Mouse (Mus musculus) erythroblast, embryonic 14.5 days (primary cell): ENCODE measurements around the gene Nkd1. TPM values are rescaled to one million over a fixed set of nuclear protein-coding genes. Genes with fewer than 3 reads are reported as not detected.

Experiments
- H3K27me3 ChIP-seq: 2 replicates; pipeline ENCODE4 v1.6.1; 2012; ENCODE audit warnings: inconsistent platforms; ENCODE audit not compliant: control insufficient read depth
- H3K36me3 ChIP-seq: 2 replicates; pipeline ENCODE4 v1.6.1; 2012; ENCODE audit warnings: mild to moderate bottlenecking, inconsistent platforms; ENCODE audit not compliant: control insufficient read depth
- H3K4me1 ChIP-seq: 2 replicates; pipeline ENCODE4 v1.6.1; 2012; ENCODE audit warnings: inconsistent platforms; ENCODE audit not compliant: control insufficient read depth
- H3K4me3 ChIP-seq: replicated peaks from 2 replicates; pipeline ENCODE3; 2012; ENCODE audit warnings: moderate library complexity, mild to moderate bottlenecking, inconsistent platforms
- H3K9me3 ChIP-seq: 2 replicates; pipeline ENCODE4 v1.6.1; 2012; ENCODE audit warnings: low read length, inconsistent platforms, mixed read lengths; ENCODE audit not compliant: control insufficient read depth
- GATA1 ChIP-seq: IDR thresholded peaks from 2 replicates; pipeline ENCODE4 v1.6.1; 2012; ENCODE audit warnings: low read length, inconsistent platforms, mixed read lengths
- TAL1 ChIP-seq: IDR thresholded peaks from 3 replicates; pipeline ENCODE4 v1.6.1; 2012; ENCODE audit warnings: low read length, inconsistent platforms, mixed read lengths
- polyA plus RNA-seq: library from polyadenylated mRNA; stranded (reverse); fragments of >175 nt; gene quantifications from 2 replicates; pipeline ENCODE4 v1.2.3, GENCODE M21; 2012

Gene Nkd1
- polyA plus RNA-seq, 1 experiment: not detected

DNA sequence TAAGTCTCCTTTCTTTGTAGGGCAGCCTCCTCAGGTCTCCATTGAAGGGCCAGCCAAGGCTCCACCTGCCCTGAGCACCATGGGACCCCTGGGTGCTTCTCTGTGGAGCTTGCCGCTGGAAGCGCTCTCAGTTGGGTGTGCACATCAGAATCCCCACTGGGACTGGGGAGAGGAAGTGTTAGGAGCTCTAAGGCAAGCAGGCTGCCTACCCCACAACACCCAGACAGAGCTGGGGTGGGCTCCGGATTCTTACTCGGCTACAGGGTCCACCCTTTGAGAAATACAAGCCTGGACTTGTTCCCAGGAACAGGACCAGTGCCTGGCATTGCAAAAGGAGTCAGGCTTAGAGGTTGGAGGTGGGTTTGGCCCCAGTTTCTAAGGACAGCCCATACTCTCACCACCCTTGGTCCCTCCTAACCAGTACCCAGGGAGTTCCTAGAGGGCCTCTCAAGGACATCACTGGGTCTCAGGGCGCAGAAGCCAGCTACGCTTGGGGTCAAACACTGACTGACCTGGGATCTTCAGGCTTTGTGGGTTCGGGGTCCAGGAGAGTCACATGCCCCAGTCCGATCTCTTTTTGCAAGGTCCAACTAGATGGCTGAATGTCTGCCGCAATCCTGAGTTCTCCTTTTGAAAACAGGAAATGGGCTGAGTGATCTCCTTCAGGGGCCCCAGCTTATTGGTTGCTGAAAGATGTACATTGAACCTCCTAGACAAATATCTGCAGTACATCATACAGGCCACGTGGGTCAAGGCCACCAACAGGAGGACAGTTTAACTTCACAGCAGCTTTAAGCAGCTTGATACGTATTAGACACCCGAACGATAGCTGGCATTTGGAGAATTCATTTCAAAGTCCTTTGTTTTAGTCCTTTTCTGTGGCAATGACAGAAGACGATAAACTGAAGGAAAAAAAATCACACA, 114.6 kb downstream of the Nkd1 start, which contains the start of gene Snx20:
Gene Snx20, minus strand, starts transcription at position 655 of the 924 bp plus-strand sequence.
- TF ChIP-seq TAL1 (no peak), GATA1 (no peak)
- Histone ChIP-seq H3K9me3 (no peaks in the 10 kb centered on the region), H3K4me1 (peaks cover 2% of the 10 kb centered on the region)

DNA sequence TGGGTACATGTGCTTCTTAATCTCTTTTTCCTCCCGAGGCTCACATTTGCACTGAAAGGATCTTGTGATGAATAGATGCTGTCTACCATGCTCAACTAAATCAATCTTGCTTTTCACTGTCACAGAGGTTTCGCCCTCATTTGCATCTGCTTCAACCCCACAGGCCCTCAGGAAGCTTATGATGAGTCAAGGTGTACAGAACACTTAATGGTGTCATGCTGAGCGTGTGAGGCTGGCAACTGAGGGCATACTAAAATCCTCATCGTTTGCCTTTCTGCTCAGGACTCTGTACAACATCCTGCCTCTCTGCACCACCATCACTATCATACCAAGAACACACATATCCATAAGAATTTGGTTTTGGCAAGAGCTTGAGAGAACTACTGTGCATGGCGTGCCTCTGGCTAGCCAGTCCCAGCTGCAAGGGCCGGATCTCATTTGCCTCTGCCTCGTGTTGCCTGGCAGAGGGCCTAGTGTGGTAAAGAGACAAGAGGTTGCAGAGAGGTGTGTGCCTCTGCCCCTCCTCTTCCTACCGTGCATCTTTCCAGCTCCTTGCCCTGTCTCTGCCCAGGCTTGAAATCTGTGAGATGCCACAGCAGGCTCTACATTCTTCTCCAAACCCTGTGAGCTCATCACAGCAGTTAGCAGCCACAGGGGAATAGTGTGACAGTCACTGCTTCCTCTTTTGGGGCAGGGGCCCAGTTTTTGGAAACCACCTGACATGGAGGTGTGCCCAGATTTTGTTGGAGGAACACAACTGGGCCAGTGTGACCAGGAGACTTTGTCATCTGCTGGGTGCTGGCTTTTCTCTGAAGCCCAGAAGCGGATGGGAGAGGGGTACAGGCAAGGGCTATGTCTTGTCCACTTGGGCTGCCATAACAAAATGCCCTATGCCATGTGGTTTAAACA, 116.2 kb downstream of the Nkd1 start:
- Histone ChIP-seq H3K9me3 (no peaks in the 10 kb centered on the region), H3K27me3 (no peaks in the 10 kb centered on the region), H3K4me1 (no peaks in the 10 kb centered on the region), H3K4me3 (no peak overlapping the region), H3K36me3 (no peaks in the 10 kb centered on the region)
- TF ChIP-seq TAL1 (no peak), GATA1 (no peak)

More for the DNA sequence above, 114.6 kb downstream of the Nkd1 start, which contains the start of gene Snx20:
- Histone ChIP-seq H3K27me3 (no peaks in the 10 kb centered on the region), H3K4me3 (peak within 1 kb of the TSS; percentile 46), H3K36me3 (no peaks in the 10 kb centered on the region)

GRCm38 (mm10) chr8:88638908-88639307, 117.8 kb downstream of the Nkd1 start:
- no peak for TF ChIP-seq GATA1
- no peak for TF ChIP-seq TAL1
- Histone ChIP-seq H3K4me3 (no peak overlapping the region), H3K36me3 (no peaks in the 10 kb centered on the region), H3K9me3 (no peaks in the 10 kb centered on the region), H3K27me3 (no peaks in the 10 kb centered on the region), H3K4me1 (no peaks in the 10 kb centered on the region)

DNA sequence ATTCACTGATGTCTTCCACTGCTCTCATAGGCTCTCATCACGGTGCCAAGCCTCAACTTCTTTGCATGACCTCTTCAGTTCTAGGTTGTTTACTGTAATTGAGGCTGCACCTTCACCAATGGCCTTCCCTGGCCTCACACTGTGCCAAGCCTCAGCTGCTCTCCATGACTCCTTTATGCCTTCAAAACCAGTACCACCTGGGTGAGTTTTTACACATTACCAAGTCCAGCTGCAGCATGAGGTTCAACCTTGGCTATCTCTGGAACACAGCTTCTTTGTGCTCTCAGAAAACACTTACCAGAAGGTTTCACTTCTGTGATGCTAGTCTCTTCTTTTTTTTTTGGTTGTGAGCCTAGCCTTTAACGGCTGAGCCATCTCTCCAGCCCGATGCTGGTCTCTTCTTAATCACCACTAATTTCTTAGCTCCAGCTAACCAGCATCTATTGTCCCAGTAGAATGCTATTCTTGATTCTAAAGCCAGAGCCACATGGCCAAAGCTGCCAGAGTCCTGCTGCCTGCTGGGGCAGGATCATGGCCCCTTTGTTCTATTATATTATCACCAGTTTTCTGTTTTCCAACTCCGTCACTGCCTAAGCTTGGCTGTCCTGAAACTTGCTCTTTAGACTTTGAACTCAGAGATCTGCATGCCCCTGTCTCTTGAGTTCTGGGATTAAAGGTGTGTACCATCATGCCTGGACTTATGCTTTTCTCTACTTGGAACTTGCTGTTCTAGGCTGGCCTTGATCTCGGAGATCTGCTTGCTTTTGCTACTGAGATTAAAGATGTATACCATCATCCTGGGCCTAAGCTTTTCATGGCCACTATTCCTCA, 121.8 kb downstream of the Nkd1 start:
- H3K36me3 ChIP-seq: no peaks in the 10 kb centered on the region
- peaks cover 6% of the 10 kb centered on the region for H3K4me1 ChIP-seq
- no peak overlapping the region for H3K4me3 ChIP-seq
- no peaks in the 10 kb centered on the region for H3K27me3 ChIP-seq
- H3K9me3 ChIP-seq: no peaks in the 10 kb centered on the region
- TF ChIP-seq TAL1 (no peak), GATA1 (no peak)

Other genes with a start within 250 kb of the Nkd1 start
- gene Adcy7, start 249.0 kb upstream of the Nkd1 start, polyA plus RNA-seq: 1.1 and 1.6 TPM in 2 replicates
- 19.7 and 20.9 TPM in 2 replicates for gene Brd7, start 159.2 kb upstream of the Nkd1 start, polyA plus RNA-seq
- gene Snx20, start 114.8 kb downstream of the Nkd1 start, polyA plus RNA-seq: 0.09 and 0.15 TPM in 2 replicates
- not detected in 2 replicates for gene Nod2, start 126.0 kb downstream of the Nkd1 start, polyA plus RNA-seq
- 0.04 TPM in 2 replicates for gene Cyld, start 175.7 kb downstream of the Nkd1 start, polyA plus RNA-seq